Mouse (Mus musculus) heart, postnatal 0 days (tissue): ENCODE data around the gene Cdca4. TPM values are rescaled to one million over a fixed set of nuclear protein-coding genes. Genes with fewer than 3 reads are reported as not detected.

Experiments
- ATAC-seq: fragments of 200-750 bp; cut with Nextera tagmentation; 2 replicates; pipeline ENCODE4 v1.8.0; 2017; ENCODE audit warnings: low read depth, moderate number of reproducible peaks, moderate library complexity; ENCODE audit not compliant: insufficient read depth
- DNase-seq: peaks from one replicate; pipeline ENCODE4 v3.0.0-alpha.2; 2016; ENCODE audit warnings: low spot score
- H3K27ac ChIP-seq: fragments of 300-500 bp; sonication (generic); 2 replicates; pipeline ENCODE4 v1.5.1; 2014; ENCODE audit warnings: low read depth, mild to moderate bottlenecking
- H3K27me3 ChIP-seq: fragments of 300-500 bp; sonication (generic); 2 replicates; pipeline ENCODE4 v1.6.1; 2014; ENCODE audit warnings: low read length, mixed read lengths; ENCODE audit not compliant: control insufficient read depth, insufficient read depth
- H3K36me3 ChIP-seq: fragments of 300-500 bp; sonication (generic); replicated peaks from 2 replicates; pipeline ENCODE4 v1.6.1; 2014; ENCODE audit warnings: low read length, mixed read lengths; ENCODE audit not compliant: control insufficient read depth, insufficient read depth
- H3K4me1 ChIP-seq: fragments of 300-500 bp; sonication (generic); 2 replicates; pipeline ENCODE4 v1.6.1; 2014; ENCODE audit warnings: antibody characterized with exemption; ENCODE audit not compliant: control insufficient read depth, insufficient read depth
- H3K4me2 ChIP-seq: fragments of 300-500 bp; sonication (generic); 2 replicates; pipeline ENCODE4 v1.6.1; 2014; ENCODE audit warnings: low read depth, mild to moderate bottlenecking, low read length, moderate library complexity
- H3K4me3 ChIP-seq: fragments of 300-500 bp; sonication (generic); 2 replicates; pipeline ENCODE4 v1.5.1; 2014; ENCODE audit warnings: low read depth, low read length
- H3K9ac ChIP-seq: fragments of 300-500 bp; sonication (generic); replicated peaks from 2 replicates; pipeline ENCODE4 v1.6.1; 2014; ENCODE audit warnings: low read depth, low read length, mixed read lengths
- H3K9me3 ChIP-seq: fragments of 300-500 bp; sonication (generic); replicated peaks from 2 replicates; pipeline ENCODE4 v1.6.1; 2016; ENCODE audit warnings: low read length; ENCODE audit not compliant: control insufficient read depth
- CTCF ChIP-seq: IDR thresholded peaks from 2 replicates; pipeline ENCODE4 v1.5.1; 2016; ENCODE audit warnings: antibody characterized with exemption, control low read depth, low read depth
- EP300 ChIP-seq: IDR thresholded peaks from 2 replicates; pipeline ENCODE4 v1.6.1; 2016; ENCODE audit warnings: antibody characterized with exemption, low read depth
- WGBS: fragments of 180-500 bp; shearing (Covaris S2); extraction: QIAGEN DNeasy Blood & Tissue Kit; methylation state at CpG from one replicate; pipeline ENCODE4 v1.1.7; 2014; 5-methylcytosine and 5-hydroxymethylcytosine counted together
- polyA plus RNA-seq: library from polyadenylated mRNA; unstranded; fragments of >200 nt; fragmentation: Nextera tagmentation; extraction: Ambion mirVana; gene quantifications from 2 replicates; pipeline ENCODE4 v1.2.1, GENCODE M21; 2015
- total RNA-seq: library from RNA; depleted of rRNA; stranded (reverse); fragments of >200 nt; gene quantifications from 2 replicates; pipeline ENCODE4 v1.2.3, GENCODE M21; 2014; ENCODE audit warnings: low replicate concordance

Cdca4 gene
- total and polyA plus RNA-seq, 2 experiments from 2014 or later = 18.6 to 27.7 TPM

- WGBS = 4% methylated on average over 16 of the region's 16 CpGs
Measured at GRCm38 (mm10) chr12:112869783-112870204, 40.6 kb upstream of the Cdca4 start.

GRCm38 (mm10) chr12:112868178-112869087, 39.2 kb upstream of the Cdca4 start, which contains the start of gene Gpr132:
Gene Gpr132, minus strand, starts transcription at chr12:112868228.
- 68% methylated on average over 13 of the region's 13 CpGs for WGBS
- DNase-seq = no peak
- H3K36me3 ChIP-seq = no peaks in the 10 kb centered on the region

More at GRCm38 (mm10) chr12:112869783-112870204, 40.6 kb upstream of the Cdca4 start:
- no peak overlapping the region for H3K4me3 ChIP-seq
- no peak for ATAC-seq
- H3K4me1 ChIP-seq = peaks cover 5% of the 10 kb centered on the region; the same call in 1 of the 2 replicates
- H3K9ac ChIP-seq = no peak overlapping the region; the same call in 1 of the 2 replicates
- no peak overlapping the region; the same call in 1 of the 2 replicates for H3K4me2 ChIP-seq
- no peak overlapping the region for H3K27ac ChIP-seq
- no peaks in the 10 kb centered on the region for H3K36me3 ChIP-seq
- TF ChIP-seq EP300 (no peak), CTCF (no peak)
- no peak for DNase-seq
- no peaks in the 10 kb centered on the region for H3K9me3 ChIP-seq
- H3K27me3 ChIP-seq = peaks cover 38% of the 10 kb centered on the region

GRCm38 (mm10) chr12:112867106-112867674, 38.0 kb upstream of the Cdca4 start:
- H3K36me3 ChIP-seq = no peaks in the 10 kb centered on the region
- no peaks in the 10 kb centered on the region for H3K9me3 ChIP-seq
- no peak for ATAC-seq
- no peak overlapping the region for H3K9ac ChIP-seq
- 82% methylated on average over 7 of the region's 7 CpGs for WGBS
- no peak overlapping the region for H3K27ac ChIP-seq
- H3K4me2 ChIP-seq = no peak overlapping the region
- no peak for DNase-seq
- H3K27me3 ChIP-seq = peaks cover 12% of the 10 kb centered on the region; the same call in 1 of the 2 replicates
- no peaks in the 10 kb centered on the region for H3K4me1 ChIP-seq
- TF ChIP-seq EP300 = no peak
- no peak for TF ChIP-seq CTCF
- H3K4me3 ChIP-seq = no peak overlapping the region

More at GRCm38 (mm10) chr12:112868178-112869087, 39.2 kb upstream of the Cdca4 start, which contains the start of gene Gpr132:
- no peak within 1 kb of the TSS for H3K4me2 ChIP-seq
- no peak for ATAC-seq
- no peak for TF ChIP-seq CTCF
- TF ChIP-seq EP300 = no peak
- H3K27me3 ChIP-seq = peaks cover 24% of the 10 kb centered on the region
- H3K4me1 ChIP-seq = no peaks in the 10 kb centered on the region
- no peak within 1 kb of the TSS for H3K27ac ChIP-seq
- H3K4me3 ChIP-seq = no peak within 1 kb of the TSS
- no peak within 1 kb of the TSS for H3K9ac ChIP-seq
- no peaks in the 10 kb centered on the region for H3K9me3 ChIP-seq

- H3K36me3 ChIP-seq = no peaks in the 10 kb centered on the region
- no peak overlapping the region for H3K4me3 ChIP-seq
- H3K4me1 ChIP-seq = no peaks in the 10 kb centered on the region
- no peak for TF ChIP-seq EP300
- TF ChIP-seq CTCF = no peak
- H3K4me2 ChIP-seq = no peak overlapping the region
- no peak for ATAC-seq
- 46% methylated on average over 8 of the region's 8 CpGs for WGBS
- H3K9me3 ChIP-seq = no peaks in the 10 kb centered on the region
- H3K27ac ChIP-seq = no peak overlapping the region
- peaks cover 11% of the 10 kb centered on the region; the same call in 1 of the 2 replicates for H3K27me3 ChIP-seq
- no peak for DNase-seq
- no peak overlapping the region for H3K9ac ChIP-seq
Measured at GRCm38 (mm10) chr12:112866467-112867080, 37.4 kb upstream of the Cdca4 start.

- WGBS = 81% methylated on average over 7 of the region's 7 CpGs
Measured at GRCm38 (mm10) chr12:112864804-112865203, 35.6 kb upstream of the Cdca4 start.

More at GRCm38 (mm10) chr12:112864804-112865203, 35.6 kb upstream of the Cdca4 start:
- H3K4me3 ChIP-seq = no peak overlapping the region
- no peaks in the 10 kb centered on the region for H3K36me3 ChIP-seq
- ATAC-seq (no peak), DNase-seq (no peak)
- H3K27ac ChIP-seq = no peak overlapping the region
- no peak for TF ChIP-seq CTCF
- TF ChIP-seq EP300 = no peak
- H3K9me3 ChIP-seq = no peaks in the 10 kb centered on the region
- H3K9ac ChIP-seq = no peak overlapping the region
- no peaks in the 10 kb centered on the region for H3K4me1 ChIP-seq
- H3K4me2 ChIP-seq = no peak overlapping the region
- H3K27me3 ChIP-seq = no peaks in the 10 kb centered on the region
